Mouse (Mus musculus): ENCODE measurements around the gene Sh3rf3. TPM values are rescaled to one million over a fixed set of nuclear protein-coding genes. Genes with fewer than 3 reads are reported as not detected.
A peak's percentile ranks its signal among the peaks of the same experiment; 100 is the strongest.

The Sh3rf3 gene
- polyA plus RNA-seq, 1 experiment from 2014 or later, result 0.45 TPM

DNA sequence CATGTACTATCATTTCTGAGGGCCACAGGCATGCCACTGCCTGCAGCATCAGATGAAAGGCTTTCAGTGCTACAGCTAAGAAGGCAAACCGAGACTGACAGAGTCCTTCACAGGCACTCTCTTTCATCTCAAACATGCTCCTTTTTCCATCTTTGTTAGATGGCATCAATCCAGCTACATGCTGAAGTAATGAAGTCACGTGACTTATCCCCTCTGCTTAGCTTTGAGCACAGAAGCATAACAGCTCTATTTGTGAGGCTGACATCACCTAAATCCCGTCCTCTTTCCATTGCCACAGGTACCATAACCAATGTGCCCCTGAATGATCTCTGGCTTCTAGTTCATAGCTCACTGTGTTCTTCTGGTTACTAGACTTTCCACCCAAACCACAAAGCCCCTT lies 357.9 kb downstream of the Sh3rf3 start:
- Histone ChIP-seq H3K4me2 (replicated peaks; ENCODE audit: low read depth) (no peak overlapping the region), H3K9me3 (ENCODE audit: control insufficient read depth, low read length) (no peaks in the 10 kb centered on the region)
- WGBS, result 55% methylated on average over 3 of the region's 3 CpGs

DNA sequence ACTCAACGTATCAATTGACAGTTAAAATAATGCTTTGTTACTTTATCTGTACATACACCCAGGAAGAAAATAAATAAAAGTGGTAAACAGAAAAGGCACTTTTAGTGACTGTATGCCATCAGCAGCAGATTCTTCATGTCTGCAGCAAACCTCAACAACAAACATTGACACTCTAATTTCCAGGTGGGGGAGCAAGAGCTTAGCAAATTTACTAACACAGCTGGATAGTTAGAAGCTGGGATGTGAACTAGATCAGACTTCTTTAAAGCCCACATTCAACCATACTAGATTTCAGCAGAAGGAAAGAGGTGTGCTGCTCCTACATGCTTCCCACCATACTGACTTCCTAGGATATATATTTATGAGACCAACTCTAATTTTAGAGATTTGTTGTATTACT lies 359.4 kb downstream of the Sh3rf3 start:
- DNase-seq (ENCODE audit: low spot score), result no peak
- no peak for ATAC-seq (ENCODE audit: low FRiP score, low TSS enrichment)
- H3K36me3 ChIP-seq (ENCODE audit: control insufficient read depth, insufficient read depth, low read length), result no peaks in the 10 kb centered on the region
- no peak overlapping the region for H3K27ac ChIP-seq (replicated peaks)
- H3K4me3 ChIP-seq (ENCODE audit: low read depth, low read length), result no peak overlapping the region
- H3K27me3 ChIP-seq (ENCODE audit: control insufficient read depth, insufficient read depth, low read length), result no peaks in the 10 kb centered on the region
- H3K4me2 ChIP-seq (replicated peaks; ENCODE audit: low read depth), result no peak overlapping the region
- no peaks in the 10 kb centered on the region for H3K9me3 ChIP-seq (ENCODE audit: control insufficient read depth, low read length)
- H3K4me1 ChIP-seq (replicated peaks; ENCODE audit: control insufficient read depth, insufficient read depth), result no peaks in the 10 kb centered on the region
- WGBS, result 59% methylated on average over 1 of the region's 1 CpGs
- H3K9ac ChIP-seq (ENCODE audit: low read length), result no peak overlapping the region
- no peak for TF ChIP-seq EP300 (optimal IDR thresholded peaks at IDR 0.05)
- peak; percentile 25 for TF ChIP-seq CTCF (IDR thresholded peaks at IDR 0.05; ENCODE audit: low read depth)

More for the DNA sequence above, 357.9 kb downstream of the Sh3rf3 start:
- no peaks in the 10 kb centered on the region for H3K4me1 ChIP-seq (replicated peaks; ENCODE audit: control insufficient read depth, insufficient read depth)
- H3K27ac ChIP-seq (replicated peaks), result no peak overlapping the region
- TF ChIP-seq CTCF (IDR thresholded peaks at IDR 0.05; ENCODE audit: low read depth), result no peak
- no peak for TF ChIP-seq EP300 (optimal IDR thresholded peaks at IDR 0.05)
- no peak overlapping the region for H3K4me3 ChIP-seq (ENCODE audit: low read depth, low read length)
- no peak overlapping the region for H3K9ac ChIP-seq (ENCODE audit: low read length)
- ATAC-seq (ENCODE audit: low FRiP score, low TSS enrichment) (no peak), DNase-seq (ENCODE audit: low spot score) (no peak)
- no peaks in the 10 kb centered on the region for H3K27me3 ChIP-seq (ENCODE audit: control insufficient read depth, insufficient read depth, low read length)
- H3K36me3 ChIP-seq (ENCODE audit: control insufficient read depth, insufficient read depth, low read length), result no peaks in the 10 kb centered on the region

DNA sequence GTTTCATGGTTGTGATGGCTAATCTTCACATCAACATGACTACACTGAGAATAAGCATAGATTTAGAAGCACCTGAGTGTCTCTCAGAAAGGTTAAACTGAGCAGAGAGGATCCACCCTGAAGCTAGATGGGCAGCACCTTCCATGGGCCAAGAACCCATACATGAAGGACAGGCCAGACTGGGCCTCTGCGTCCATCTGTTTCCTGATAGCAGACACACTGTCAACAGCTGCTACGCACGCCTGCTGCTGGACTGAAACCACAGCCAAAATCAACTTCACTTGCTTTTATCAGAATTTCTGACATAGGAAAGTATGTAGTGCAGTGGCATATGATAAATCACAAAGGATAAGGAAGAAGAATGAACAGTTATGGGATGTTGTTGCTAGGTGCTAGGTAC lies 366.5 kb downstream of the Sh3rf3 start:
- Histone ChIP-seq H3K27me3 (ENCODE audit: control insufficient read depth, insufficient read depth, low read length) (no peaks in the 10 kb centered on the region), H3K4me1 (replicated peaks; ENCODE audit: control insufficient read depth, insufficient read depth) (no peaks in the 10 kb centered on the region), H3K9ac (ENCODE audit: low read length) (no peak overlapping the region), H3K27ac (replicated peaks) (no peak overlapping the region), H3K36me3 (ENCODE audit: control insufficient read depth, insufficient read depth, low read length) (no peaks in the 10 kb centered on the region), H3K9me3 (ENCODE audit: control insufficient read depth, low read length) (no peaks in the 10 kb centered on the region), H3K4me3 (ENCODE audit: low read depth, low read length) (no peak overlapping the region), H3K4me2 (replicated peaks; ENCODE audit: low read depth) (no peak overlapping the region)
- TF ChIP-seq EP300 (optimal IDR thresholded peaks at IDR 0.05), result no peak
- no peak for TF ChIP-seq CTCF (IDR thresholded peaks at IDR 0.05; ENCODE audit: low read depth)
- DNase-seq (ENCODE audit: low spot score), result no peak
- 57% methylated on average over 3 of the region's 3 CpGs for WGBS
- no peak for ATAC-seq (ENCODE audit: low FRiP score, low TSS enrichment)

DNA sequence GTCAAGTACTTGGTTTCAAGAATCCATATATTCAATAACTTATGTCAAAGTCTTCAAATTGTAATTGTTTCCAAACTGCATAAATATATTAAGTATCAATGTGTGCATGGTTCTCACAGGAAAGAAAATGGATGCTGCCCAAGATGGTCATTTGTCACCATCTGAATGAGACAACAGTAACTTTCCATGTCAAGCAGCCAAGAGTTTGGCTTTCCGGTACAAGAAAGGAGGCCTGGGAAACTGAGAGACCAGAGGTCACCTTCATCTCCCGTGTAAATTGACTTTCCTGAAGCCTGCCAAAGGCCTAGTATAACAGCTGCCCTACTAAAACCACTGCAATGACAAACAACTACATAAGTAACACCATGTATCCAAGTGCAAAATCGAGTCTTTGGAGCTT lies 369.1 kb downstream of the Sh3rf3 start:
- Histone ChIP-seq H3K4me1 (replicated peaks; ENCODE audit: control insufficient read depth, insufficient read depth) (no peaks in the 10 kb centered on the region), H3K9me3 (ENCODE audit: control insufficient read depth, low read length) (no peaks in the 10 kb centered on the region), H3K4me2 (replicated peaks; ENCODE audit: low read depth) (no peak overlapping the region), H3K27me3 (ENCODE audit: control insufficient read depth, insufficient read depth, low read length) (no peaks in the 10 kb centered on the region), H3K36me3 (ENCODE audit: control insufficient read depth, insufficient read depth, low read length) (no peaks in the 10 kb centered on the region), H3K9ac (ENCODE audit: low read length) (no peak overlapping the region), H3K4me3 (ENCODE audit: low read depth, low read length) (no peak overlapping the region), H3K27ac (replicated peaks) (no peak overlapping the region)
- DNase-seq (ENCODE audit: low spot score) (no peak), ATAC-seq (ENCODE audit: low FRiP score, low TSS enrichment) (no peak)
- 55% methylated on average over 3 of the region's 3 CpGs for WGBS
- TF ChIP-seq CTCF (IDR thresholded peaks at IDR 0.05; ENCODE audit: low read depth), result no peak
- no peak for TF ChIP-seq EP300 (optimal IDR thresholded peaks at IDR 0.05)

Small RNAs within 50 kb of the gene (microRNA-seq; reads per million reads assigned to microRNA genes)
- gene Gm27672, result not detected

Other genes with a start within 250 kb of the Sh3rf3 start
- gene Edar, start 137.7 kb upstream of the Sh3rf3 start, polyA plus RNA-seq (2015; fragmentation: Nextera tagmentation; extraction: Ambion mirVana), result 0.64 and 0.73 TPM in 2 replicates
- not detected in 2 replicates for gene Gm17542, start 95.1 kb upstream of the Sh3rf3 start, polyA plus RNA-seq (2015; fragmentation: Nextera tagmentation; extraction: Ambion mirVana)